In genomic region chr10:43393818-43394217, GRCm38 (mm10) we compare ENCODE assay signal across 23 mouse cellular contexts.
DNase-seq lines count a peak whose midpoint lies in the region; ATAC-seq and TF ChIP-seq lines count a peak whose summit lies in the region.
"Had no signal": no experiment of that assay in that cellular context is flagged by ENCODE, and none has a peak within 500 bp of the region (broad histone marks: within the 10 kb centered on the region; RNA-seq: fewer than 3 reads in every experiment).

No protein-coding gene starts in this region.

- H3K9me3 ChIP-seq in liver, postnatal 0 days (ENCODE audit: low read length), result no peaks in the 10 kb centered on the region
- H3K9me3 ChIP-seq: embryonic facial prominence, embryonic 13.5 days; embryonic facial prominence, embryonic 15.5 days; forebrain, embryonic 13.5 days; forebrain, embryonic 15.5 days had no signal

- TF ChIP-seq CTCF in C2C12 (IDR thresholded peaks at IDR 0.05; ENCODE audit: control insufficient read depth, insufficient read depth, insufficient read length), result no peak
- no peak for TF ChIP-seq CTCF in liver, postnatal 0 days (IDR thresholded peaks at IDR 0.05; ENCODE audit: low read depth)

- H3K36me3 ChIP-seq in C2C12 (ENCODE audit: control insufficient read depth, insufficient read depth), result no peaks in the 10 kb centered on the region
- H3K36me3 ChIP-seq in liver, postnatal 0 days (replicated peaks; ENCODE audit: insufficient read depth, low read length), result 0 out of 2 replicates have a peak, but pooled peaks cover 2% of the 10 kb centered on the region

- no peaks in the 10 kb centered on the region for H3K79me3 ChIP-seq in C2C12 (ENCODE audit: low read depth)

- no peak overlapping the region for H3K27ac ChIP-seq in liver, postnatal 0 days (ENCODE audit: low read depth)
- H3K27ac ChIP-seq: embryonic facial prominence, embryonic 13.5 days; embryonic facial prominence, embryonic 15.5 days; forebrain, embryonic 13.5 days; forebrain, embryonic 15.5 days had no signal

- H3ac ChIP-seq in C2C12 (ENCODE audit: control insufficient read depth, insufficient read length, low read depth), result no peak overlapping the region

- H3K27me3 ChIP-seq in C2C12 (ENCODE audit: control insufficient read depth, insufficient read depth, insufficient read length), result no peaks in the 10 kb centered on the region
- H3K27me3 ChIP-seq in liver, postnatal 0 days (ENCODE audit: insufficient read depth, low read length), result no peaks in the 10 kb centered on the region
- H3K27me3 ChIP-seq: embryonic facial prominence, embryonic 13.5 days; embryonic facial prominence, embryonic 15.5 days; forebrain, embryonic 13.5 days; forebrain, embryonic 15.5 days had no signal

- H3K79me2 ChIP-seq in C2C12 (ENCODE audit: control insufficient read depth, insufficient read depth), result no peaks in the 10 kb centered on the region

- DNase-seq in 3134 (ENCODE audit: extremely low read depth, insufficient read length, low spot score) (peak; percentile 7), 3T3-L1 (ENCODE audit: low read depth, low spot score) (peak; percentile 65), NIH3T3 (ENCODE audit: low read depth) (peak; percentile 64)
- DNase-seq in urinary bladder, postnatal 10 days (ENCODE audit: low spot score), result no peak
- no peak for DNase-seq in liver, postnatal 0 days
- DNase-seq: adrenal gland, adult 2 months; adrenal gland, postnatal 10 days; adrenal gland, postnatal 25 days; B cell, adult 2 months; cerebellum, adult 11-12 months; cerebellum, adult 2 months; cerebellum, adult 9-10 months; cerebellum, postnatal 10 days; cerebellum, postnatal 36 days; embryo, embryonic 11 days; forebrain, postnatal 0 days had no signal

- H3K4me2 ChIP-seq in liver, postnatal 0 days (ENCODE audit: low read depth, low read length), result no peak overlapping the region
- H3K4me2 ChIP-seq: embryonic facial prominence, embryonic 13.5 days; embryonic facial prominence, embryonic 15.5 days; forebrain, embryonic 13.5 days; forebrain, embryonic 15.5 days had no signal

- ATAC-seq in erythroid progenitor cell, adult 5-6 weeks (replicated peaks; ENCODE audit: low FRiP score, poor library complexity, severe bottlenecking), result no peak
- ATAC-seq in liver, postnatal 0 days, result no peak
- ATAC-seq: forebrain, embryonic 13.5 days; forebrain, embryonic 15.5 days; forebrain, postnatal 0 days had no signal

- H3K9ac ChIP-seq in liver, postnatal 0 days (replicated peaks), result no peak overlapping the region
- H3K9ac ChIP-seq: embryonic facial prominence, embryonic 13.5 days; embryonic facial prominence, embryonic 15.5 days; forebrain, embryonic 13.5 days; forebrain, embryonic 15.5 days; forebrain, postnatal 0 days had no signal

- no peaks in the 10 kb centered on the region for H3K4me1 ChIP-seq in liver, postnatal 0 days (ENCODE audit: insufficient read depth)
- H3K4me1 ChIP-seq: embryonic facial prominence, embryonic 13.5 days; embryonic facial prominence, embryonic 15.5 days; forebrain, embryonic 13.5 days; forebrain, embryonic 15.5 days had no signal

- no peak for TF ChIP-seq EP300 in liver, postnatal 0 days (IDR thresholded peaks at IDR 0.05; ENCODE audit: low read depth)

- 83% methylated on average over 6 of the region's 6 CpGs for WGBS in liver, postnatal 0 days (ENCODE audit: insufficient replicate concordance)

- H3K4me3 ChIP-seq in C2C12 (ENCODE audit: insufficient read depth, poor library complexity, severe bottlenecking), result no peak overlapping the region
- H3K4me3 ChIP-seq in liver, postnatal 0 days (ENCODE audit: low read depth, low read length), result no peak overlapping the region
- H3K4me3 ChIP-seq: embryonic facial prominence, embryonic 13.5 days; embryonic facial prominence, embryonic 15.5 days; erythroblast, embryonic 14.5 days; forebrain, embryonic 13.5 days; forebrain, embryonic 15.5 days had no signal

TF ChIP-seq in C2C12, 6 proteins besides CTCF, POLR2A, EP300 and RAD21:
- peak; percentile 53 for TF ChIP-seq MAX (IDR thresholded peaks at IDR 0.05)
- TF ChIP-seq MYOD1 (IDR thresholded peaks at IDR 0.05; ENCODE audit: control insufficient read depth, insufficient read length, low read depth), result no peak

Comparison
In these comparisons a context has a peak if more than half of its experiments do, and no peak if none do; other contexts are left out.
1. DNase-seq: peak in 3134 (single experiment), 3T3-L1 (single experiment) and NIH3T3 (single experiment); none in urinary bladder, postnatal 10 days (single experiment) and liver, postnatal 0 days (single experiment).